Mouse (Mus musculus): Measurements from ENCODE around the gene Actn4. TPM values are rescaled to one million over a fixed set of nuclear protein-coding genes. Genes with fewer than 3 reads are reported as not detected.

Gene Actn4
- total RNA-seq, 2 experiments from 2014 or later: 236 to 261 TPM

- no peak for DNase-seq
Observed at GRCm38 (mm10) chr7:28847273-28847672, 114.9 kb downstream of the Actn4 start.

Other genes starting within 250 kb of the Actn4 start
- gene Fbxo17, start 245.5 kb downstream of the Actn4 start, total RNA-seq (2021): 1 to 10 TPM; 3.7 to 6.0 TPM
- gene Mrps12, start 220.5 kb downstream of the Actn4 start, total RNA-seq (2021): 10 to 100 TPM; 63.8 to 72.4 TPM
- 10 to 100 TPM; 17.5 to 23.7 TPM for gene Sars2, start 220.3 kb downstream of the Actn4 start, total RNA-seq (2021)
- not detected for gene Ccer2, start 206.2 kb downstream of the Actn4 start, total RNA-seq (2021)
- 10 to 100 TPM; 68.8 to 74.9 TPM for gene Sirt2, start 195.6 kb downstream of the Actn4 start, total RNA-seq (2021)
- 10 to 100 TPM; 25.1 to 25.3 TPM for gene Nfkbib, start 194.8 kb downstream of the Actn4 start, total RNA-seq (2021)
- 1 to 10 TPM; 3.7 to 4.9 TPM for gene Rinl, start 173.4 kb downstream of the Actn4 start, total RNA-seq (2021)
- gene Hnrnpl, start 153.8 kb downstream of the Actn4 start, total RNA-seq (2021): 100 to 1,000 TPM; 459 to 528 TPM
- 1,000 to 10,000 TPM; 1,178 to 1,235 TPM for gene Ech1, start 137.1 kb downstream of the Actn4 start, total RNA-seq (2021)
- 10 to 100 TPM; 25.9 to 55.7 TPM for gene Lgals4, start 128.5 kb downstream of the Actn4 start, total RNA-seq (2021)
- 1 to 10 TPM; 1.2 to 2.1 TPM for gene Lgals7, start 98.5 kb downstream of the Actn4 start, total RNA-seq (2021)
- gene Capn12, start 80.9 kb downstream of the Actn4 start, total RNA-seq (2021): under 1 TPM; 0.15 to 0.67 TPM
- gene Eif3k, start 19.5 kb upstream of the Actn4 start, total RNA-seq (2021): 100 to 1,000 TPM; 240 to 250 TPM
- 1 to 10 TPM; 3.3 to 4.9 TPM for gene Map4k1, start 19.7 kb upstream of the Actn4 start, total RNA-seq (2021)
- 10 to 100 TPM; 11.2 to 44.9 TPM for gene Ryr1, start 162.8 kb upstream of the Actn4 start, total RNA-seq (2021)
- gene Rasgrp4, start 172.5 kb upstream of the Actn4 start, total RNA-seq (2021): 1 to 10 TPM; 2.1 to 2.2 TPM
- 10 to 100 TPM; 12.9 to 17.3 TPM for gene Fam98c, start 193.9 kb upstream of the Actn4 start, total RNA-seq (2021)
- gene Ggn, start 207.9 kb upstream of the Actn4 start, total RNA-seq (2021): 1 to 10 TPM in 1 of 2 experiments, under 1 TPM in 1; 0.69 to 1.3 TPM
- gene Spred3, start 208.1 kb upstream of the Actn4 start, total RNA-seq (2021): 1 to 10 TPM; 4.8 to 9.6 TPM
- gene Psmd8, start 218.4 kb upstream of the Actn4 start, total RNA-seq (2021): 100 to 1,000 TPM; 214 to 221 TPM